Mouse (Mus musculus): ENCODE results near the gene Bpifa2.

- TF ChIP-seq POLR2A (IDR thresholded peaks at IDR 0.05; ENCODE audit: low read depth, low read length) (no peak), CTCF (conservative IDR thresholded peaks at IDR 0.05; ENCODE audit: insufficient read depth, insufficient read length, low read depth, low read length) (no peak)
Observed at GRCm38 (mm10) chr2:153962821-153963331, 45.2 kb upstream of the Bpifa2 start.
